Mouse (Mus musculus) heart, embryonic 11.5 days (tissue): Measurements from ENCODE around the gene B4galt1. TPM values are rescaled to one million over a fixed set of nuclear protein-coding genes. Genes with fewer than 3 reads are reported as not detected.

Source experiments
- ATAC-seq: fragments of 200-750 bp; cut with Nextera tagmentation; replicated peaks from 2 replicates; pipeline ENCODE4 v1.8.0; 2017; ENCODE audit warnings: moderate library complexity; ENCODE audit not compliant: insufficient number of reproducible peaks, low FRiP score, low TSS enrichment
- H3K27ac ChIP-seq: fragments of 300-500 bp; sonication (generic); 2 replicates; pipeline ENCODE4 v1.5.1; 2014; ENCODE audit warnings: mild to moderate bottlenecking, low read depth, low read length
- H3K27me3 ChIP-seq: fragments of 300-500 bp; sonication (generic); 2 replicates; pipeline ENCODE4 v1.6.1; 2014; ENCODE audit warnings: mild to moderate bottlenecking, low read length, mixed read lengths; ENCODE audit not compliant: control insufficient read depth, insufficient read depth
- H3K36me3 ChIP-seq: fragments of 300-500 bp; sonication (generic); 2 replicates; pipeline ENCODE4 v1.6.1; 2014; ENCODE audit warnings: mild to moderate bottlenecking, low read length, moderate library complexity, mixed read lengths; ENCODE audit not compliant: control insufficient read depth, insufficient read depth
- H3K4me1 ChIP-seq: fragments of 300-500 bp; sonication (generic); 2 replicates; pipeline ENCODE4 v1.6.1; 2014; ENCODE audit warnings: low read length; ENCODE audit not compliant: control insufficient read depth, insufficient read depth
- H3K4me2 ChIP-seq: fragments of 300-500 bp; sonication (generic); 2 replicates; pipeline ENCODE4 v1.6.1; 2014; ENCODE audit warnings: mild to moderate bottlenecking, moderate library complexity
- H3K4me3 ChIP-seq: fragments of 300-500 bp; sonication (generic); 2 replicates; pipeline ENCODE4 v1.5.1; 2014; ENCODE audit warnings: low read depth, low read length
- H3K9ac ChIP-seq: fragments of 300-500 bp; sonication (generic); 2 replicates; pipeline ENCODE4 v1.6.1; 2014; ENCODE audit warnings: mild to moderate bottlenecking, low read depth, low read length, moderate library complexity
- H3K9me3 ChIP-seq: fragments of 300-500 bp; sonication (generic); replicated peaks from 2 replicates; pipeline ENCODE4 v1.6.1; 2016; ENCODE audit warnings: low read length; ENCODE audit not compliant: control insufficient read depth
- WGBS: fragments of 180-500 bp; shearing (Covaris S2); extraction: QIAGEN DNeasy Blood & Tissue Kit; methylation state at CpG from one replicate; pipeline ENCODE4 v1.1.7; 2014; ENCODE audit not compliant: insufficient replicate concordance; 5-methylcytosine and 5-hydroxymethylcytosine counted together
- polyA plus RNA-seq: library from polyadenylated mRNA; unstranded; fragments of >200 nt; fragmentation: Nextera tagmentation; extraction: Ambion mirVana; gene quantifications from 2 replicates; pipeline ENCODE4 v1.2.1, GENCODE M21; 2014

The B4galt1 gene
- polyA plus RNA-seq, 1 experiment from 2014 or later = 43.9 TPM

DNA sequence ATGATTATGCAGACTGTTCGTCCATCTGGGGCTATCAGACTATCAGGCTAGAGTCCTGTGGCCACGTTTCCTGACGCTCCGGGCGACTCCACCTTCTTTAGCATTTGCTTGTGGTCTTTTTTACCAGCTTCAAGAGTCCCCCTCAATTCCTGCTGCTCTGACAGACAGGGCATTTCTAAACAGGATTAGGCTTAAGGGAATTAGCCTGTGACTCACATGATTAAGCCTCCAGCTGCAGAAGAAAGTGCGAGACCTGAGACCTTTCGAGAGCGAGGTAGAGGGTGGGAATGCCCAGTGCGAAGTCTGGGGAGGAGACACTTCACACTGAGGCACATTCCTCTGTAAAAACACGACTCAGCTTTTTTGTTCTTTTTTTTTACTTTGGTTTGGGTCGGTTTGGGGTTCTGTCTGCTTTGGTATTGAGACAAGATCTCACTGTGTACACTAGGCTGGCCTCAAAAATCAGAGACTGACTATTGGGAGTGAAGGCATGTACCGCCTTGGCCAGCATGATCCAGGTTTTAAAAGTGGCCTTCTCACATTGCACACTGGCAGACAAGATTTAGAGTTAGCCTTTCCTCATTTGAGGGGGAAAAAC is 37.9 kb downstream of the B4galt1 start:
- Histone ChIP-seq H3K9me3 (no peaks in the 10 kb centered on the region), H3K4me2 (no peak overlapping the region), H3K36me3 (peaks cover 11% of the 10 kb centered on the region; the same call in 1 of the 2 replicates), H3K9ac (no peak overlapping the region), H3K4me1 (peaks cover 34% of the 10 kb centered on the region), H3K27ac (no peak overlapping the region), H3K27me3 (no peaks in the 10 kb centered on the region), H3K4me3 (no peak overlapping the region)
- WGBS = 35% methylated on average over 12 of the region's 12 CpGs
- no peak for ATAC-seq

GRCm38 (mm10) chr4:40815120-40815519 is 38.7 kb downstream of the B4galt1 start:
- H3K4me3 ChIP-seq = no peak overlapping the region
- WGBS = 79% methylated on average over 3 of the region's 3 CpGs
- H3K27ac ChIP-seq = no peak overlapping the region
- peaks cover 27% of the 10 kb centered on the region for H3K4me1 ChIP-seq
- no peaks in the 10 kb centered on the region for H3K9me3 ChIP-seq
- no peak overlapping the region for H3K4me2 ChIP-seq
- no peaks in the 10 kb centered on the region for H3K27me3 ChIP-seq
- no peak for ATAC-seq
- H3K9ac ChIP-seq = no peak overlapping the region
- peaks cover 11% of the 10 kb centered on the region for H3K36me3 ChIP-seq

DNA sequence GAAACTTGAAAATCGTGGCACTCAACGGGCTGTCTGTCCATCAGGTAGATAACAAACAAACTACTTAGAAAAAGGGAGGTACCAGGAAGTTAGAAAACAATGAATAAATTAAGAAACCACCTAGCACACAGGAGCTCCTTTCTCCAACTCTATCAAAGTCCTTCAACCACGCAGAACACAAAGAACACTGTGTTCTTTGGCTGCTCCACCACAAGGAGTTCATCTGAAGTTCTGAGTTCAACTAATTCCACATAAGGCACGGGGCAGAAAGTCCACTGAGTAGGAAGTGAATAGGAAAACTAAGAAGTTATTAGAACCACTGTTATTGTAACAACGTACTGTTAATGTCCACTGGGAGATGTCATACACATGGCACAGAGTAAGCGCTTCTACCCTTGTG is 39.4 kb downstream of the B4galt1 start:
- Histone ChIP-seq H3K9me3 (no peaks in the 10 kb centered on the region), H3K27ac (no peak overlapping the region), H3K9ac (no peak overlapping the region), H3K36me3 (peaks cover 17% of the 10 kb centered on the region), H3K4me1 (peaks cover 22% of the 10 kb centered on the region), H3K4me2 (no peak overlapping the region), H3K27me3 (no peaks in the 10 kb centered on the region), H3K4me3 (no peak overlapping the region)
- WGBS = 83% methylated on average over 6 of the region's 6 CpGs
- ATAC-seq = no peak

GRCm38 (mm10) chr4:40812891-40813290 is 40.9 kb downstream of the B4galt1 start:
- WGBS = 86% methylated on average over 1 of the region's 1 CpGs
- ATAC-seq = no peak
- no peaks in the 10 kb centered on the region for H3K27me3 ChIP-seq
- peaks cover 17% of the 10 kb centered on the region for H3K36me3 ChIP-seq
- no peak overlapping the region for H3K9ac ChIP-seq
- no peak overlapping the region for H3K4me3 ChIP-seq
- H3K9me3 ChIP-seq = no peaks in the 10 kb centered on the region
- H3K4me1 ChIP-seq = peaks cover 10% of the 10 kb centered on the region; the same call in 1 of the 2 replicates
- no peak overlapping the region for H3K4me2 ChIP-seq
- H3K27ac ChIP-seq = no peak overlapping the region

DNA sequence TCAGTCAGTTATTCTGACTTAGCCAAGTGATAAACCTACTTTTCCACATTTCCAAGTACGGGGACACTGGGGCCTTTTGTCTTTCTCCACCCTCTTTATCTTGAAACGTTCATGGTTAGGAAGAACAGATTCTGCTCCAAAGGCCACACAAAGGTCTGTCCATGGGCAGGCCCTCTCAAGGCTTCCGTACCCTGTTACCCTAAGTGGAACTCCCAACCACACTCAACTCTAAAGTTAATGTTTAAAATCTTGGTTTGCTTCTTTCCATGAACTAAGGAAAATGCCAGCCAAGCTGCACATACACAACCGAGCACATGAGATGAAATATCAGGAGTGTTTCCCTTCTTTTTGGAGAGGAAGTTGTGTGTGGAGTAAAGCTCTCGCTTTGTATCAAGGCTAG is 43.3 kb downstream of the B4galt1 start:
- H3K27me3 ChIP-seq = no peaks in the 10 kb centered on the region
- no peak overlapping the region for H3K4me2 ChIP-seq
- H3K9me3 ChIP-seq = no peaks in the 10 kb centered on the region
- H3K4me3 ChIP-seq = no peak overlapping the region
- peaks cover 32% of the 10 kb centered on the region for H3K36me3 ChIP-seq
- no peak overlapping the region for H3K9ac ChIP-seq
- ATAC-seq = no peak
- 76% methylated on average over 5 of the region's 5 CpGs for WGBS
- H3K4me1 ChIP-seq = peaks cover 1% of the 10 kb centered on the region; the same call in 1 of the 2 replicates
- H3K27ac ChIP-seq = no peak overlapping the region

DNA sequence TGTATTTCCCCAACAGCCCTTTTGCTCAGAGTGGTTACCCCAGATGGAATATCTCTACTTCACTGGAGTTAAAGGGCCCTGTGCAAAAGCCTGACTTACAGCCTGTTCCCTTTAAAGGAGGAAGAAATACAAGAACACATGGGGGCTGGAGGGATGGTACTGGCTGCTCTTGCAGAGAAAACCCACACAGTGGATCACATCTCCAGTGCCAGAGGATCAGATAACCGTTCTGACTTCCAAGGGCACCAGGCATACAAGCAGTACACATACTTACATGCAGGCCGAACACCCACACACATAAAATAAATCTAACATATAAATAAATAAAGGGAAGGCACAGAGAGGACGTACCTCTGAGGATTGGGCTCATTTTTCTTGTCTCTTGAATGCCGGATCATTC is 46.4 kb downstream of the B4galt1 start:
- H3K4me1 ChIP-seq = 0 out of 2 replicates have a peak, but pooled peaks cover 5% of the 10 kb centered on the region
- H3K4me3 ChIP-seq = no peak overlapping the region
- no peak for ATAC-seq
- no peak overlapping the region for H3K9ac ChIP-seq
- 79% methylated on average over 4 of the region's 4 CpGs for WGBS
- peaks cover 34% of the 10 kb centered on the region for H3K36me3 ChIP-seq
- no peak overlapping the region for H3K27ac ChIP-seq
- H3K9me3 ChIP-seq = no peaks in the 10 kb centered on the region
- H3K4me2 ChIP-seq = no peak overlapping the region
- H3K27me3 ChIP-seq = no peaks in the 10 kb centered on the region

DNA sequence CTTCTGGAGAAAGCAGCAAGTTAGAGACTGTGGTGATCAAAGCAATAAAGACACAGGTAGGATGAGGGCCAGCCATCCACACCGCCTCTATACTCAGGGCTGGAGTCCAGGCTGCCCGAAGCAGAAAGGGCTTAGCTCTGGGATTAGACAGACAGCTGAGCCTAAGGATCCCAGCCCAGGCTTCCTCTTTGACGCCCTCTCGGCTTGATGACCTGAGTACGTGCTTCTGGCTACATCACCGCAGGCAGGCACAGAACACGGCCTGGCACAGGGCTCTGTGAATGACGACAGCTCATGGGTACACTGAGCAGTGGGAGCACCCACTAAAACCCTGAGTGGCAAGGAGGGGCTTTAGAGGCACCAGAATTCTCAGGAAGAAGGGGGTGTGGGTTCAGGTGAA is 48.4 kb downstream of the B4galt1 start:
- Histone ChIP-seq H3K9me3 (no peaks in the 10 kb centered on the region), H3K27ac (no peak overlapping the region), H3K27me3 (no peaks in the 10 kb centered on the region), H3K4me3 (no peak overlapping the region), H3K4me1 (peaks cover 10% of the 10 kb centered on the region; the same call in 1 of the 2 replicates), H3K4me2 (no peak overlapping the region), H3K36me3 (peaks cover 29% of the 10 kb centered on the region), H3K9ac (no peak overlapping the region)
- WGBS = 84% methylated on average over 8 of the region's 8 CpGs
- no peak for ATAC-seq

GRCm38 (mm10) chr4:40802787-40803186 is 51.0 kb downstream of the B4galt1 start:
- 87% methylated on average over 3 of the region's 3 CpGs for WGBS
- ATAC-seq = no peak
- Histone ChIP-seq H3K27ac (no peak overlapping the region), H3K4me2 (no peak overlapping the region), H3K27me3 (no peaks in the 10 kb centered on the region), H3K9me3 (no peaks in the 10 kb centered on the region), H3K9ac (no peak overlapping the region), H3K36me3 (peaks cover 23% of the 10 kb centered on the region), H3K4me1 (peaks cover 17% of the 10 kb centered on the region), H3K4me3 (no peak overlapping the region)

DNA sequence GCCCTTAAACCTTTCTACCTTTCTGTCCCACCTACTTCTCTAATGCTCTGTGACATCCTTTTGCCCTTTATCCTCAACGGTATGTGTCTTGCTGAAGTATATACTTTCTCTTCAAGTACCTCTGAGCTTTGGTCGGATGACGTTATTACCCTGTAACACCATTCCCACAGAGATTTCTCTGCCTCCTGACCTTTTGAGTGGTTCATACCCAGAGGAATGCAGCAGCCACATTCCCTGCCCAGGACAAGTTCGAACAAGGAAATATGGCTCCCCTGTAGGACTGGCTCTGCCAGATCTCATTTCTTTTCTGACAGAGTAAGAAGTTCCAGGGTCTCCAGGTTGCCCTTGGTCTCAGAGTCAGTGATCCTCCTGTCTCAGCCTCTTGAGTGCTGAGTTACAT is 51.9 kb downstream of the B4galt1 start:
- Histone ChIP-seq H3K4me3 (no peak overlapping the region), H3K9me3 (no peaks in the 10 kb centered on the region), H3K27ac (no peak overlapping the region), H3K4me2 (no peak overlapping the region), H3K9ac (no peak overlapping the region), H3K4me1 (peaks cover 17% of the 10 kb centered on the region), H3K27me3 (no peaks in the 10 kb centered on the region), H3K36me3 (peaks cover 15% of the 10 kb centered on the region)
- 64% methylated on average over 4 of the region's 4 CpGs for WGBS
- no peak for ATAC-seq
